Mouse (Mus musculus): ENCODE results near the gene Zfp638. TPM values are rescaled to one million over a fixed set of nuclear protein-coding genes. Genes with fewer than 3 reads are reported as not detected.

Gene Zfp638
- polyA plus RNA-seq, 1 experiment from 2014 or later, result 116 TPM

DNA sequence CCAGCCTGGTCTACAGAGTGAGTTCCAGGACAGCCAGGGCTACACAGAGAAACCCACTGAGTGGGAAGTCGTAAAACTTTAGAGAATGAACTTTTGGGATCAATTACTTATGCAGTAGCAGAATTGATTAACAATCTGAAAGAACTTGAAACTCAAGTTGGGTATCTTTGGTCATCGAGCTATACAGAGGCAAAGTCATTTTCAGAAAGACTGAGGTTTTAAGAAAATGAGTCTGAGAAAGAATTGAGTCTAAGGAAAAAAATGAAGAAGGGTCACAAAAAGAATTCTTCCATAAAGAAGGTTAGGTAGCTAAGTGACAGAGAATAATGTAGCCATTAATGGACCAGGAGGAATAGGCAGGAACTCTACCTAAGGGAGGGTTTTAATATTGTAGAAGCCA is 24.8 kb downstream of the Zfp638 start:
- Histone ChIP-seq H3K9me3 (replicated peaks; ENCODE audit: control insufficient read depth, low read length) (no peaks in the 10 kb centered on the region), H3K9ac (replicated peaks; ENCODE audit: low read length) (no peak overlapping the region), H3K27me3 (ENCODE audit: control insufficient read depth, insufficient read depth, low read length) (no peaks in the 10 kb centered on the region), H3K4me2 (ENCODE audit: low read depth, low read length) (no peak overlapping the region), H3K36me3 (replicated peaks; ENCODE audit: control insufficient read depth, insufficient read depth, low read depth, low read length) (no peaks in the 10 kb centered on the region), H3K4me3 (ENCODE audit: low read depth, low read length) (no peak overlapping the region), H3K4me1 (ENCODE audit: control insufficient read depth, insufficient read depth, low read length) (no peaks in the 10 kb centered on the region), H3K27ac (replicated peaks; ENCODE audit: low read depth, low read length) (no peak overlapping the region)
- DNase-seq (ENCODE audit: low spot score) (no peak), ATAC-seq (replicated peaks; ENCODE audit: insufficient number of reproducible peaks, low FRiP score, low TSS enrichment, low read depth) (no peak)
- WGBS, result 83% methylated on average over 2 of the region's 2 CpGs

DNA sequence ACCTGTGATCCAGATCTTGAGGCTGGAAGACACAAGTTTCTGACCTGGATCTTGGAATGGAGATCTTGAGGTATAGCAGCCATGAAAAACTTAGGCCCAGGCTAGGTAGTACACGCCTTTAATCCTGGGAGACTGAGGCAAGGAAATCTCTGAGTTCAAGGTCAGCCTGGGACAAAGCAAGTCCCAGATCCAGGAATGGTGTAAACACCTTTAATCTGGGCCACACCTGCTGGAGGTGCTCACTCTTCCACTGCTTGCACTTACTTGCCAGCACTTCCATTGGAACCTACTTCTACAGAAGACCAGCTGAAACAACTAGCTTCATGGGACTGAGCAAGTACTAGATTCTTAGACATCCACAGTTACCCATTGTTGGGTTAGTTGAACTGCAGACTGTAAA is 26.2 kb downstream of the Zfp638 start:
- Histone ChIP-seq H3K9ac (replicated peaks; ENCODE audit: low read length) (no peak overlapping the region), H3K9me3 (replicated peaks; ENCODE audit: control insufficient read depth, low read length) (no peaks in the 10 kb centered on the region), H3K4me1 (ENCODE audit: control insufficient read depth, insufficient read depth, low read length) (no peaks in the 10 kb centered on the region), H3K36me3 (replicated peaks; ENCODE audit: control insufficient read depth, insufficient read depth, low read depth, low read length) (no peaks in the 10 kb centered on the region), H3K4me3 (ENCODE audit: low read depth, low read length) (no peak overlapping the region), H3K4me2 (ENCODE audit: low read depth, low read length) (no peak overlapping the region), H3K27me3 (ENCODE audit: control insufficient read depth, insufficient read depth, low read length) (no peaks in the 10 kb centered on the region), H3K27ac (replicated peaks; ENCODE audit: low read depth, low read length) (no peak overlapping the region)
- no peak for ATAC-seq (replicated peaks; ENCODE audit: insufficient number of reproducible peaks, low FRiP score, low TSS enrichment, low read depth)
- no peak for DNase-seq (ENCODE audit: low spot score)
- WGBS, result 77% methylated on average over 1 of the region's 1 CpGs

DNA sequence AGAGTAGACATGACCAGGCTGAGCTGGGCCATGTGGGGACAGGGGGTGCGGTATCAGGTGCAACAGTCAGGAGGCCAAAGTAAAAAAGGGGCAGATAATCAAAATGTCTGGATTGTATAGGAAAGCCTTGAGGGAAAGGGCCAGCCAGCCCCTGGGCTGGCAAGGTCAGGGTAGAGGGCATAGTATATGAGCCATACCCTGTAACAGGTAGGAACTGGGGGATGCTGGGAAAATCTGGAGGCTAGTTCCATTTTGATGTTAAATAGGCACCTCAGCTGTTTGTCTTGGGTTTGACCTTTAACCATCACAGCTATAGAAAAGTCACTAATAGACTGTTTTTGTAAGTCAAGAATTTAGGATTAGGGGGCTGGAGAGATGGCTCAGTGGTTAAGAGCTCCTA is 26.7 kb downstream of the Zfp638 start:
- no peak overlapping the region for H3K4me3 ChIP-seq (ENCODE audit: low read depth, low read length)
- H3K27me3 ChIP-seq (ENCODE audit: control insufficient read depth, insufficient read depth, low read length), result no peaks in the 10 kb centered on the region
- no peak for DNase-seq (ENCODE audit: low spot score)
- no peaks in the 10 kb centered on the region for H3K9me3 ChIP-seq (replicated peaks; ENCODE audit: control insufficient read depth, low read length)
- no peaks in the 10 kb centered on the region for H3K36me3 ChIP-seq (replicated peaks; ENCODE audit: control insufficient read depth, insufficient read depth, low read depth, low read length)
- H3K4me1 ChIP-seq (ENCODE audit: control insufficient read depth, insufficient read depth, low read length), result no peaks in the 10 kb centered on the region
- H3K27ac ChIP-seq (replicated peaks; ENCODE audit: low read depth, low read length), result no peak overlapping the region
- H3K9ac ChIP-seq (replicated peaks; ENCODE audit: low read length), result no peak overlapping the region
- no peak for ATAC-seq (replicated peaks; ENCODE audit: insufficient number of reproducible peaks, low FRiP score, low TSS enrichment, low read depth)
- WGBS, result 90% methylated on average over 1 of the region's 1 CpGs
- no peak overlapping the region for H3K4me2 ChIP-seq (ENCODE audit: low read depth, low read length)

DNA sequence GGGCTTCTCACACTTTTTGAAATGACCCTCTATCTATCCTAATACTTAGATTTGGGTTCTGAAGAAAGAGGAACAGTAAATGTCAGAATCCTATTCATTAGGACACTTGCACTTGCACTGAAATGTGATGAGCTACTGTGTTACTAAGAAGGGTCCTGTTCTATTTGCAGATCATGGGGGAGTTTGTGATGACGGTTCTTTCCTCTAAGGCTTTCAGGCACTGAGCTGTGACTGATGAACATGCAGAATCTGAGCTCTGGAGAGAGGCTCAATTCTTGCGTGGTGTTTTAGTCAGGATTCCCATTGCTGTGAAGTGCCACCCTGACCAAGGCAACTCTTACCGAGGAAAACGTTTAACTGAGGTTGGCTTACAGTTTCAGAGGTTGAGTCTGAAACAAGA is 32.2 kb downstream of the Zfp638 start:
- H3K27me3 ChIP-seq (ENCODE audit: control insufficient read depth, insufficient read depth, low read length), result no peaks in the 10 kb centered on the region
- H3K4me2 ChIP-seq (ENCODE audit: low read depth, low read length), result no peak overlapping the region
- no peaks in the 10 kb centered on the region for H3K36me3 ChIP-seq (replicated peaks; ENCODE audit: control insufficient read depth, insufficient read depth, low read depth, low read length)
- DNase-seq (ENCODE audit: low spot score), result no peak
- no peaks in the 10 kb centered on the region for H3K4me1 ChIP-seq (ENCODE audit: control insufficient read depth, insufficient read depth, low read length)
- H3K9ac ChIP-seq (replicated peaks; ENCODE audit: low read length), result no peak overlapping the region
- no peaks in the 10 kb centered on the region for H3K9me3 ChIP-seq (replicated peaks; ENCODE audit: control insufficient read depth, low read length)
- ATAC-seq (replicated peaks; ENCODE audit: insufficient number of reproducible peaks, low FRiP score, low TSS enrichment, low read depth), result no peak
- no peak overlapping the region for H3K27ac ChIP-seq (replicated peaks; ENCODE audit: low read depth, low read length)
- WGBS, result 67% methylated on average over 4 of the region's 4 CpGs
- H3K4me3 ChIP-seq (ENCODE audit: low read depth, low read length), result no peak overlapping the region

DNA sequence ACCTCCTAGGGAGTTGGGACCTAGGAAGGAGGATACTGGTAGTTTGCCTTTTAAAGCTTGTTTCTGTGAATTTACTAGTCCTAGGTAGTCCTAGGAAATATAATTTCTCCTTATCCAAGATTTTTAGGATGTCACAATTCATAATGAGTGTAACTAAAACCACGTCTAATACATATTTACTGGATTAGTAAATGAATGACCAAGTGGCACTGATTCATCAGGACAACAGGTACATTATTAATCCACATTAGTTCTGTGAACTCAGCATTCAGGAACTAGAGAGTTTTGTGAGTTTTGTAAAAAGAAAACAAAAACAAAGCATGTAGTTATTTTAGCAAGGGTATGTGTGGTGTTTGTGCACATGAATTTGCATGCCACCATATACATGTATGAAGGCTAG is 38.4 kb downstream of the Zfp638 start:
- no peak overlapping the region for H3K4me2 ChIP-seq (ENCODE audit: low read depth, low read length)

DNA sequence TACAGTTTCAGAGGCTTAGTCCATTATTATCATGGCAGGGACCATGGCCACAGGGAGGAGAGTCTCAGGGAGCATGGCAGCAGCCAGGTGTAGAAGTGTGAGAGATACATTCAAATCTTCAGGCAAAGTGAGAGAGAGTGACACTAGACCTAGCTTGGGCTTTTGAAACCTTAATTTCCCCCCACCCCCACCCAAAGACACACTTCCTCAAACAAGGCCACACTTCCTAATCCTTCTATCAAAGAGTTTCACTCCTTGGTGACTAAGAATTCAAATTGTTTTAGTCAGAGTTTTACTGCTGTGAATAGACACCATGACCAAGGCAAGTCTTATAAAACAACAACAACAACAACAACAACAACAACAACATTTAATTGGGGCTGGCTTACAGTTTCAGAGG is 39.8 kb downstream of the Zfp638 start:
- H3K9me3 ChIP-seq (replicated peaks; ENCODE audit: control insufficient read depth, low read length), result no peaks in the 10 kb centered on the region
- DNase-seq (ENCODE audit: low spot score) (no peak), ATAC-seq (replicated peaks; ENCODE audit: insufficient number of reproducible peaks, low FRiP score, low TSS enrichment, low read depth) (no peak)
- H3K27me3 ChIP-seq (ENCODE audit: control insufficient read depth, insufficient read depth, low read length), result no peaks in the 10 kb centered on the region
- no peak overlapping the region for H3K4me3 ChIP-seq (ENCODE audit: low read depth, low read length)
- H3K27ac ChIP-seq (replicated peaks; ENCODE audit: low read depth, low read length), result no peak overlapping the region
- H3K4me2 ChIP-seq (ENCODE audit: low read depth, low read length), result no peak overlapping the region
- H3K4me1 ChIP-seq (ENCODE audit: control insufficient read depth, insufficient read depth, low read length), result no peaks in the 10 kb centered on the region
- no peak overlapping the region for H3K9ac ChIP-seq (replicated peaks; ENCODE audit: low read length)
- H3K36me3 ChIP-seq (replicated peaks; ENCODE audit: control insufficient read depth, insufficient read depth, low read depth, low read length), result no peaks in the 10 kb centered on the region

More for the DNA sequence above, 38.4 kb downstream of the Zfp638 start:
- Histone ChIP-seq H3K4me3 (ENCODE audit: low read depth, low read length) (no peak overlapping the region), H3K9ac (replicated peaks; ENCODE audit: low read length) (no peak overlapping the region), H3K9me3 (replicated peaks; ENCODE audit: control insufficient read depth, low read length) (no peaks in the 10 kb centered on the region), H3K27ac (replicated peaks; ENCODE audit: low read depth, low read length) (no peak overlapping the region), H3K36me3 (replicated peaks; ENCODE audit: control insufficient read depth, insufficient read depth, low read depth, low read length) (no peaks in the 10 kb centered on the region), H3K27me3 (ENCODE audit: control insufficient read depth, insufficient read depth, low read length) (no peaks in the 10 kb centered on the region), H3K4me1 (ENCODE audit: control insufficient read depth, insufficient read depth, low read length) (no peaks in the 10 kb centered on the region)
- 78% methylated on average over 1 of the region's 1 CpGs for WGBS
- DNase-seq (ENCODE audit: low spot score), result no peak
- no peak for ATAC-seq (replicated peaks; ENCODE audit: insufficient number of reproducible peaks, low FRiP score, low TSS enrichment, low read depth)

DNA sequence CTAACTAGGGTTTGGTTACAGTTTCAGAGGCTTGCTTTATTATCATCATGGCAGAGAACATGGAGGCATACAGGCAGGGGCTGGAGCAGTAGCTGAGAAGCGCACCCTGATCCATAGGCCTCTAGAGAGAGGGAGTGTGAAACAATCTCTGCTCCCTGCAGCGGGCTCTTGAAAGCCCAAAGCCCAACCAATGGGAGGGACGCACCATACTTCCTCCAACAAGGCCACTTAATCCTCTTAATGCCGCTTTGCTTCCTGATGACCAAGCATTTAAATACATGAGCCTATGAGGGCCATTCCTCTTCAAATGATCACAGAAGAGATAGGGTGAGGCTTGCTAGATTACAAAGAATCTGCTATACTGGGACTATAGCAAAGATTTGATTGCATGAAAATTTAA is 41.5 kb downstream of the Zfp638 start:
- Histone ChIP-seq H3K4me3 (ENCODE audit: low read depth, low read length) (no peak overlapping the region), H3K9me3 (replicated peaks; ENCODE audit: control insufficient read depth, low read length) (no peaks in the 10 kb centered on the region), H3K9ac (replicated peaks; ENCODE audit: low read length) (no peak overlapping the region), H3K36me3 (replicated peaks; ENCODE audit: control insufficient read depth, insufficient read depth, low read depth, low read length) (no peaks in the 10 kb centered on the region), H3K4me1 (ENCODE audit: control insufficient read depth, insufficient read depth, low read length) (no peaks in the 10 kb centered on the region), H3K27ac (replicated peaks; ENCODE audit: low read depth, low read length) (no peak overlapping the region), H3K27me3 (ENCODE audit: control insufficient read depth, insufficient read depth, low read length) (no peaks in the 10 kb centered on the region), H3K4me2 (ENCODE audit: low read depth, low read length) (no peak overlapping the region)
- DNase-seq (ENCODE audit: low spot score) (no peak), ATAC-seq (replicated peaks; ENCODE audit: insufficient number of reproducible peaks, low FRiP score, low TSS enrichment, low read depth) (no peak)
- WGBS, result 16% methylated on average over 4 of the region's 4 CpGs

DNA sequence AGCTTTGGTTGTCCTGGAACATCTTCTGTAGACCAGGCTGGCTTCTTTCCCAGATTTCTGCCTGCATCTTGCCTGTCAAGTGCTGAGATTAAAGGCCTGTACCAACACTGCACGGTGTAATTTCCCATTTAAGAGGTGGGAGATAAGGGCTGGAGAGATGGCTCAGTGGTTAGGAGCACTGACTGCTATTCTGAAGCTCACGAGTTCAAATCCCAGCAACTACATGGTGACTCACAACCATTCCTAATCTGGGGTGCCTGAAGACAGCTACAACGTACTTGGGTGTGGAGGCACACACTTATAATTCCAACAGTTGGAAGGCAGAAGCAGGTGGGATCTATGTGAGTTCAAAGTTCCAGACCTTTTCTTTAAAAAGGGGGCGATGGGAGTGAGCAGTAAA is 46.8 kb downstream of the Zfp638 start:
- no peaks in the 10 kb centered on the region for H3K36me3 ChIP-seq (replicated peaks; ENCODE audit: control insufficient read depth, insufficient read depth, low read depth, low read length)
- H3K9me3 ChIP-seq (replicated peaks; ENCODE audit: control insufficient read depth, low read length), result no peaks in the 10 kb centered on the region
- H3K4me1 ChIP-seq (ENCODE audit: control insufficient read depth, insufficient read depth, low read length), result no peaks in the 10 kb centered on the region
- ATAC-seq (replicated peaks; ENCODE audit: insufficient number of reproducible peaks, low FRiP score, low TSS enrichment, low read depth) (0 out of 2 replicates have a peak, but pooled peaks have one; percentile 3), DNase-seq (ENCODE audit: low spot score) (no peak)
- no peaks in the 10 kb centered on the region for H3K27me3 ChIP-seq (ENCODE audit: control insufficient read depth, insufficient read depth, low read length)
- 46% methylated on average over 4 of the region's 4 CpGs for WGBS
- H3K27ac ChIP-seq (replicated peaks; ENCODE audit: low read depth, low read length), result no peak overlapping the region
- H3K4me3 ChIP-seq (ENCODE audit: low read depth, low read length), result no peak overlapping the region
- no peak overlapping the region; the same call in 1 of the 2 replicates for H3K9ac ChIP-seq (replicated peaks; ENCODE audit: low read length)
- H3K4me2 ChIP-seq (ENCODE audit: low read depth, low read length), result no peak overlapping the region

Data from embryonic facial prominence, embryonic 11.5 days (tissue).